Mouse (Mus musculus) urinary bladder, adult 18-20 months (tissue): ENCODE data around the gene Plekhm1.
A peak's percentile ranks its signal among the peaks of the same experiment; 100 is the strongest.

ENCODE experiments used
- DNase-seq, 2 experiments: peaks; one replicate each; pipeline ENCODE4 v3.0.0; 2022; ENCODE audit warnings: low spot score in 2 of 2, mixed read lengths in 2 of 2

Gene Plekhm1

GRCm38 (mm10) chr11:103361396-103362053 lies 51.0 kb downstream of the Plekhm1 start:
- DNase-seq = peak in 1 of 2 experiments; percentile 64

- no peak for DNase-seq
These were observed 51.8 kb downstream of the Plekhm1 start for GRCm38 (mm10) chr11:103360661-103361081.

GRCm38 (mm10) chr11:103359841-103360641 lies 52.4 kb downstream of the Plekhm1 start:
- DNase-seq = peak; percentile 76 to 78

- DNase-seq = peak; percentile 45 to 57
These were observed 53.4 kb downstream of the Plekhm1 start for GRCm38 (mm10) chr11:103359122-103359521.

- no peak for DNase-seq
These were observed 54.2 kb downstream of the Plekhm1 start for GRCm38 (mm10) chr11:103358316-103358715.

- DNase-seq = no peak
These were observed 54.8 kb downstream of the Plekhm1 start for GRCm38 (mm10) chr11:103357710-103358109.

GRCm38 (mm10) chr11:103356938-103357670 lies 55.4 kb downstream of the Plekhm1 start:
- DNase-seq = no peak

- DNase-seq = no peak
These were observed 56.4 kb downstream of the Plekhm1 start for GRCm38 (mm10) chr11:103356032-103356571.

- DNase-seq = no peak
These were observed 57.2 kb downstream of the Plekhm1 start for GRCm38 (mm10) chr11:103355251-103355650.

GRCm38 (mm10) chr11:103354033-103354432 lies 58.5 kb downstream of the Plekhm1 start:
- no peak for DNase-seq

GRCm38 (mm10) chr11:103352239-103352814 lies 60.2 kb downstream of the Plekhm1 start:
- no peak for DNase-seq

GRCm38 (mm10) chr11:103350711-103351315 lies 61.7 kb downstream of the Plekhm1 start:
- no peak for DNase-seq

GRCm38 (mm10) chr11:103349699-103350098 lies 62.8 kb downstream of the Plekhm1 start:
- DNase-seq = no peak

- no peak for DNase-seq
These were observed 65.8 kb downstream of the Plekhm1 start for GRCm38 (mm10) chr11:103346657-103347056.

- no peak for DNase-seq
These were observed 66.3 kb downstream of the Plekhm1 start for GRCm38 (mm10) chr11:103346236-103346635.

- no peak for DNase-seq
These were observed 66.9 kb downstream of the Plekhm1 start for GRCm38 (mm10) chr11:103345408-103346091.

GRCm38 (mm10) chr11:103344494-103345332 lies 67.8 kb downstream of the Plekhm1 start:
- DNase-seq = no peak

GRCm38 (mm10) chr11:103343881-103344280 lies 68.6 kb downstream of the Plekhm1 start:
- DNase-seq = no peak

GRCm38 (mm10) chr11:103343063-103343462 lies 69.4 kb downstream of the Plekhm1 start:
- DNase-seq = no peak

GRCm38 (mm10) chr11:103340677-103341076 lies 71.8 kb downstream of the Plekhm1 start:
- DNase-seq = no peak
